In genomic region chr6:117204112-117204511, GRCm38 (mm10) we compare ENCODE assay signal across 20 mouse cellular contexts. TPM values are rescaled to one million over a fixed set of nuclear protein-coding genes. Genes with fewer than 3 reads are reported as not detected.
DNase-seq lines count a peak whose midpoint lies in the region; ATAC-seq and TF ChIP-seq lines count a peak whose summit lies in the region.
"Had no signal": no experiment of that assay in that cellular context is flagged by ENCODE, and none has a peak within 500 bp of the region (broad histone marks: within the 10 kb centered on the region; RNA-seq: fewer than 3 reads in every experiment).

No protein-coding gene starts in this region.

- no peaks in the 10 kb centered on the region for H3K9me3 ChIP-seq in lung, embryonic 15.5 days
- no peaks in the 10 kb centered on the region for H3K9me3 ChIP-seq in midbrain, embryonic 10.5 days (replicated peaks)
- no peaks in the 10 kb centered on the region for H3K9me3 ChIP-seq in liver, postnatal 0 days (ENCODE audit: low read length)
- H3K9me3 ChIP-seq: embryonic facial prominence, embryonic 10.5 days; forebrain, embryonic 13.5 days; heart, embryonic 12.5 days; hindbrain, embryonic 15.5 days had no signal

- no peak for ATAC-seq in lung, embryonic 15.5 days (ENCODE audit: borderline replicate concordance, extremely low read depth, low FRiP score, low TSS enrichment)
- peak; percentile 64 for ATAC-seq in common myeloid progenitor, adult 5-6 weeks (replicated peaks; ENCODE audit: low read depth, poor library complexity, severe bottlenecking)
- ATAC-seq in liver, postnatal 0 days, result no peak
- ATAC-seq: activated CD4-positive, CD25-positive, alpha-beta regulatory T cell, adult 4 months; forebrain, embryonic 13.5 days; forebrain, postnatal 0 days; intestine, embryonic 16.5 days had no signal

- no peak overlapping the region for H3K4me3 ChIP-seq in lung, embryonic 15.5 days
- H3K4me3 ChIP-seq in midbrain, embryonic 10.5 days, result no peak overlapping the region
- no peak overlapping the region for H3K4me3 ChIP-seq in liver, postnatal 0 days (ENCODE audit: low read depth, low read length)
- H3K4me3 ChIP-seq: embryonic facial prominence, embryonic 10.5 days; forebrain, embryonic 13.5 days; gastrocnemius, adult 2 months; heart, embryonic 12.5 days; hindbrain, embryonic 15.5 days had no signal

- no peak for TF ChIP-seq EP300 in liver, postnatal 0 days (IDR thresholded peaks at IDR 0.05; ENCODE audit: low read depth)

- H3K36me3 ChIP-seq in lung, embryonic 15.5 days, result no peaks in the 10 kb centered on the region
- H3K36me3 ChIP-seq in midbrain, embryonic 10.5 days, result no peaks in the 10 kb centered on the region
- no peaks in the 10 kb centered on the region for H3K36me3 ChIP-seq in liver, postnatal 0 days (replicated peaks; ENCODE audit: insufficient read depth, low read length)
- H3K36me3 ChIP-seq: embryonic facial prominence, embryonic 10.5 days; G1E; heart, embryonic 12.5 days; hindbrain, embryonic 15.5 days had no signal

- peaks cover 40% of the 10 kb centered on the region for H3K4me1 ChIP-seq in lung, embryonic 15.5 days
- H3K4me1 ChIP-seq in midbrain, embryonic 10.5 days, result peaks cover 5% of the 10 kb centered on the region; the same call in 1 of the 2 replicates
- H3K4me1 ChIP-seq in liver, postnatal 0 days (ENCODE audit: insufficient read depth), result no peaks in the 10 kb centered on the region; the same call in 1 of the 2 replicates
- H3K4me1 ChIP-seq: forebrain, embryonic 13.5 days; hindbrain, embryonic 15.5 days had no signal

- 0 out of 2 replicates have a peak overlapping the region, but pooled peaks have one; percentile 15 for H3K27ac ChIP-seq in lung, embryonic 15.5 days
- H3K27ac ChIP-seq in midbrain, embryonic 10.5 days (replicated peaks), result no peak overlapping the region
- H3K27ac ChIP-seq in liver, postnatal 0 days (ENCODE audit: low read depth), result no peak overlapping the region
- H3K27ac ChIP-seq: embryonic facial prominence, embryonic 10.5 days; forebrain, embryonic 13.5 days; gastrocnemius, adult 2 months; hindbrain, embryonic 15.5 days had no signal

- H3K27me3 ChIP-seq in lung, embryonic 15.5 days, result no peaks in the 10 kb centered on the region
- H3K27me3 ChIP-seq in midbrain, embryonic 10.5 days (ENCODE audit: low read depth, poor library complexity, severe bottlenecking), result no peaks in the 10 kb centered on the region
- H3K27me3 ChIP-seq in liver, postnatal 0 days (ENCODE audit: insufficient read depth, low read length), result no peaks in the 10 kb centered on the region
- H3K27me3 ChIP-seq: forebrain, embryonic 13.5 days; hindbrain, embryonic 15.5 days had no signal

- TF ChIP-seq CTCF in liver, postnatal 0 days (IDR thresholded peaks at IDR 0.05; ENCODE audit: low read depth), result no peak

- no peak overlapping the region for H3K4me2 ChIP-seq in lung, embryonic 15.5 days
- H3K4me2 ChIP-seq in liver, postnatal 0 days (ENCODE audit: low read depth, low read length), result no peak overlapping the region
- H3K4me2 ChIP-seq: forebrain, embryonic 13.5 days; heart, embryonic 12.5 days; hindbrain, embryonic 15.5 days had no signal

- WGBS in lung, embryonic 15.5 days, result 78% methylated on average over 3 of the region's 3 CpGs
- WGBS in midbrain, embryonic 10.5 days, result 92% methylated on average over 3 of the region's 3 CpGs
- 63% methylated on average over 3 of the region's 3 CpGs for WGBS in liver, postnatal 0 days (ENCODE audit: insufficient replicate concordance)

- DNase-seq in gastrocnemius, postnatal 25 days, result peak; percentile 4
- no peak for DNase-seq in gastrocnemius, adult 8-10 months (ENCODE audit: low spot score in 2 of 2)
- no peak for DNase-seq in lung, postnatal 25 days (ENCODE audit: low spot score)
- no peak for DNase-seq in embryo, embryonic 10 days (ENCODE audit: low spot score)
- no peak for DNase-seq in midbrain, embryonic 10.5 days (ENCODE audit: low spot score)
- DNase-seq in liver, postnatal 0 days, result no peak
- DNase-seq: adrenal gland, postnatal 14 days; cerebellum, adult 18-20 months; cerebellum, postnatal 14 days; forebrain, postnatal 0 days; gastrocnemius, adult 2 months had no signal

- H3K9ac ChIP-seq in lung, embryonic 15.5 days, result no peak overlapping the region
- H3K9ac ChIP-seq in liver, postnatal 0 days (replicated peaks), result no peak overlapping the region
- H3K9ac ChIP-seq: forebrain, embryonic 13.5 days; forebrain, postnatal 0 days; heart, embryonic 12.5 days; hindbrain, embryonic 15.5 days had no signal

RNA-seq across cellular contexts. Expression of gene Cxcl12, which starts 35.8 kb away (rescaled TPM):
- total RNA-seq in gastrocnemius, postnatal 25 days (2021), result 10 to 100 TPM; 38.5 to 47.4 TPM
- 10 to 100 TPM; 38.4 to 54.2 (median 40.8) TPM for total RNA-seq in gastrocnemius, adult 8-10 months (2022)
- polyA plus RNA-seq in lung, embryonic 15.5 days (2015; fragmentation: Nextera tagmentation; extraction: Ambion mirVana), result 112 and 113 TPM in 2 replicates
- 0.82 and 2.5 TPM in 2 replicates for total RNA-seq in common myeloid progenitor, adult 5-6 weeks (2017)
- 59.9 and 72.6 TPM in 2 replicates for polyA plus RNA-seq in midbrain, embryonic 10.5 days (2016; fragmentation: Nextera tagmentation; extraction: Ambion mirVana)
- polyA plus RNA-seq in liver, postnatal 0 days (2015; fragmentation: Nextera tagmentation; extraction: Ambion mirVana), result 124 and 135 TPM in 2 replicates
- polyA plus RNA-seq: activated CD4-positive, CD25-positive, alpha-beta regulatory T cell, adult 4 months; G1E had no signal

Comparison
In these comparisons a context has a peak if more than half of its experiments do, and no peak if none do; other contexts are left out.
1. RNA of gene Cxcl12, which starts 35.8 kb away (total RNA-seq): 38.5 to 47.4 TPM in gastrocnemius, postnatal 25 days and 38.4 to 54.2 TPM in gastrocnemius, adult 8-10 months; 0.82 to 2.5 TPM in common myeloid progenitor, adult 5-6 weeks; every median in the first group is over 10 times any median in the second.